Mouse (Mus musculus) CH12.LX (cell line): ENCODE data around the gene Xrcc4.

Experiments
- CTCF ChIP-seq, 2 experiments: IDR thresholded peaks in 1 of 2; conservative IDR thresholded peaks in 1 of 2; 2 replicates each; pipeline ENCODE4 v1.5.1; 2011 to 2012; ENCODE audit warnings: low read depth in 2 of 2, low read length in 2 of 2, improper control_type of control experiment in 1 of 2, inconsistent platforms in 1 of 2, mild to moderate bottlenecking in 1 of 2, moderate library complexity in 1 of 2
- EP300 ChIP-seq: IDR thresholded peaks from 2 replicates; pipeline ENCODE4 v1.6.1; 2011; ENCODE audit warnings: low read length, improper control_type of control experiment
- HCFC1 ChIP-seq: IDR thresholded peaks from 2 replicates; pipeline ENCODE4 v1.6.1; 2012; ENCODE audit warnings: low read depth, mild to moderate bottlenecking, inconsistent platforms, low read length, improper control_type of control experiment
- IRF4 ChIP-seq: IDR thresholded peaks from 2 replicates; pipeline ENCODE4 v1.6.1; 2014; ENCODE audit warnings: low read depth, mild to moderate bottlenecking, inconsistent platforms, low read length, improper control_type of control experiment
- MAFK ChIP-seq: IDR thresholded peaks from 2 replicates; pipeline ENCODE4 v1.6.1; 2011; ENCODE audit warnings: low read length, improper control_type of control experiment; ENCODE audit not compliant: insufficient replicate concordance
- POLR2A ChIP-seq: IDR thresholded peaks from 2 replicates; pipeline ENCODE4 v1.6.1; 2011; ENCODE audit warnings: low read depth, mild to moderate bottlenecking, improper control_type of control experiment, low read length
- ZC3H11A ChIP-seq: IDR thresholded peaks from 2 replicates; pipeline ENCODE4 v1.6.1; 2012; ENCODE audit warnings: low read depth, mild to moderate bottlenecking, inconsistent platforms, low read length, improper control_type of control experiment

DNA sequence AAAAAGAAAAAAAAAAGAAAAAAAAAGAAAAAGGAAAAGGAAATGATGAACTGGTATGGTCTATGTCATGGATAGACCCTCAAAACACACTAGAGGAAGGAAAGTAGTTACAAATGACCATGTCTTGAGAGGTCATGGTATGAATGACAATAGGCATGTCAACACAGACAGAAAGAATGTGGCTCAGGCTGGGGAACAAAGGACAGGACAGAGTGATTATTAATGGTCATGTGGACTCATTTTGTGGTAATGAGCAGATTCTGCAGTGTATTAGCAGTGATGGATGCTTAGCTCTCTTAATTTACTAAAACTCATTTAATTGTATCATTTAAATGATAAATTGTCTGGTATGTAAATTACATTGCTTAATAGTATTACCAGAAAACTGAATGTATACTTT, 333.1 kb downstream of the Xrcc4 start:
- TF ChIP-seq EP300 = no peak
- TF ChIP-seq CTCF (conservative IDR thresholded peaks at IDR 0.05 in 1 of 2, IDR thresholded peaks at IDR 0.05 in 1 of 2; ENCODE audit: low read depth in 2 of 2, low read length in 2 of 2) = no peak
- TF ChIP-seq IRF4 = no peak
- no peak for TF ChIP-seq MAFK
- TF ChIP-seq ZC3H11A = no peak
- no peak for TF ChIP-seq HCFC1
- no peak for TF ChIP-seq POLR2A
